Mouse (Mus musculus) heart, adult 2 months (tissue): ENCODE measurements around the gene Dtx1. TPM values are rescaled to one million over a fixed set of nuclear protein-coding genes. Genes with fewer than 3 reads are reported as not detected.
A peak's percentile ranks its signal among the peaks of the same experiment; 100 is the strongest.

ENCODE experiments used
- DNase-seq, 2 experiments: peaks; one replicate each; pipeline ENCODE4 v3.0.0; 2021
- H3K27ac ChIP-seq: fragments of 200-600 bp; 2 replicates; pipeline ENCODE4 v1.8.1; 2022
- H3K27me3 ChIP-seq: fragments of 200-500 bp; 2 replicates; pipeline ENCODE4 v1.6.1; 2012; ENCODE audit warnings: mild to moderate bottlenecking, low read length, inconsistent platforms, mixed read lengths; ENCODE audit not compliant: control insufficient read depth, insufficient read depth
- H3K36me3 ChIP-seq: fragments of 200-500 bp; 2 replicates; pipeline ENCODE4 v1.6.1; 2012; ENCODE audit warnings: low read length, inconsistent platforms; ENCODE audit not compliant: control insufficient read depth, insufficient read depth
- H3K4me1 ChIP-seq: fragments of 200-500 bp; 2 replicates; pipeline ENCODE4 v1.6.1; 2011; ENCODE audit warnings: low read length; ENCODE audit not compliant: control insufficient read depth, insufficient read depth
- H3K4me3 ChIP-seq: fragments of 200-600 bp; 2 replicates; pipeline ENCODE4 v1.8.1; 2022
- H3K79me2 ChIP-seq: fragments of 200-500 bp; replicated peaks from 2 replicates; pipeline ENCODE4 v1.6.1; 2012; ENCODE audit warnings: mild to moderate bottlenecking, inconsistent platforms, low read length, moderate library complexity, mixed read lengths; ENCODE audit not compliant: control insufficient read depth, insufficient read depth
- H3K9ac ChIP-seq: fragments of 200-500 bp; 2 replicates; pipeline ENCODE4 v1.6.1; 2012; ENCODE audit warnings: low read depth, mild to moderate bottlenecking, control low read depth, inconsistent platforms, low read length, mixed read lengths
- CTCF ChIP-seq: fragments of 200-600 bp; IDR thresholded peaks from 2 replicates; pipeline ENCODE4 v1.8.1; 2022; ENCODE audit warnings: antibody characterized with exemption, mild to moderate bottlenecking, moderate library complexity
- EP300 ChIP-seq: fragments of 200-500 bp; IDR thresholded peaks from 2 replicates; pipeline ENCODE4 v1.6.1; 2011; ENCODE audit warnings: low read depth, low read length, control low read depth; ENCODE audit not compliant: insufficient read depth
- POLR2A ChIP-seq: fragments of 200-500 bp; IDR thresholded peaks from 2 replicates; pipeline ENCODE4 v1.6.1; 2011; ENCODE audit warnings: mild to moderate bottlenecking, low read depth, low read length, control low read depth; ENCODE audit not compliant: insufficient read depth
- WGBS: fragments of 180-500 bp; shearing (Covaris S2); methylation state at CpG from one replicate; pipeline ENCODE4 v1.1.7; 2018; 5-methylcytosine and 5-hydroxymethylcytosine counted together
- intact Hi-C: fragments of 180-260 bp; cut with DNase I; formaldehyde crosslinking; loops from one replicate; pipeline ENCODE4 v1.15.1; 2025
- polyA plus RNA-seq: library from polyadenylated mRNA; depleted of rRNA; stranded (reverse); fragments of >200 nt; gene quantifications from 2 replicates; pipeline ENCODE4 v1.2.3, GENCODE M21; 2012
- total RNA-seq, 2 experiments: library from RNA; stranded (reverse); gene quantifications; 2 replicates each; pipeline ENCODE4 v1.2.3; 2021

The Dtx1 gene
- total and polyA plus RNA-seq, 3 experiments = 2.1 to 4.2 (median 2.7) TPM

DNA sequence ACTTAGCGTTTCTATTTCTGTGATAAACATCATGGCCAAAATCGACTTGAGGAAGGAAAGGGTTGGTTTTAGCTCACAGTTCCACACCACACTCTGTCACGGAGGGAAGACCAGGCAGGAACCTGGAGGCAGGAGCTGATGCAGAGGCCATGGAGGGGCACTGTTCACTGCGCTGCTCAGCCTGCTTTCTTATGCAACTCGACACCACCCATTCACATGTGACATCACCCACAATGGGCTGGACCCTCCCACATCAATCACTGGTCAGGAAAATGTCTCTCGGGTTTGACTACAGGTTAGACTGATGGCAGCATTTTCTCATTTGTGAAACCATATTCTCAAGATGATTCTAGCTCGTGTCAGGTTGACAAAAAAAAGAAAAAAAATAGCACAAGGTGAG, 9.3 kb upstream of the Dtx1 start:
- intact Hi-C loops = no loop called here
- TF ChIP-seq CTCF (no peak), EP300 (no peak), POLR2A (no peak)
- no peak overlapping the region for H3K4me3 ChIP-seq
- DNase-seq = no peak
- H3K79me2 ChIP-seq = no peaks in the 10 kb centered on the region
- 51% methylated on average over 7 of the region's 7 CpGs for WGBS
- no peaks in the 10 kb centered on the region for H3K27me3 ChIP-seq
- H3K4me1 ChIP-seq = no peaks in the 10 kb centered on the region
- H3K36me3 ChIP-seq = no peaks in the 10 kb centered on the region
- H3K9ac ChIP-seq = no peak overlapping the region
- H3K27ac ChIP-seq = no peak overlapping the region

DNA sequence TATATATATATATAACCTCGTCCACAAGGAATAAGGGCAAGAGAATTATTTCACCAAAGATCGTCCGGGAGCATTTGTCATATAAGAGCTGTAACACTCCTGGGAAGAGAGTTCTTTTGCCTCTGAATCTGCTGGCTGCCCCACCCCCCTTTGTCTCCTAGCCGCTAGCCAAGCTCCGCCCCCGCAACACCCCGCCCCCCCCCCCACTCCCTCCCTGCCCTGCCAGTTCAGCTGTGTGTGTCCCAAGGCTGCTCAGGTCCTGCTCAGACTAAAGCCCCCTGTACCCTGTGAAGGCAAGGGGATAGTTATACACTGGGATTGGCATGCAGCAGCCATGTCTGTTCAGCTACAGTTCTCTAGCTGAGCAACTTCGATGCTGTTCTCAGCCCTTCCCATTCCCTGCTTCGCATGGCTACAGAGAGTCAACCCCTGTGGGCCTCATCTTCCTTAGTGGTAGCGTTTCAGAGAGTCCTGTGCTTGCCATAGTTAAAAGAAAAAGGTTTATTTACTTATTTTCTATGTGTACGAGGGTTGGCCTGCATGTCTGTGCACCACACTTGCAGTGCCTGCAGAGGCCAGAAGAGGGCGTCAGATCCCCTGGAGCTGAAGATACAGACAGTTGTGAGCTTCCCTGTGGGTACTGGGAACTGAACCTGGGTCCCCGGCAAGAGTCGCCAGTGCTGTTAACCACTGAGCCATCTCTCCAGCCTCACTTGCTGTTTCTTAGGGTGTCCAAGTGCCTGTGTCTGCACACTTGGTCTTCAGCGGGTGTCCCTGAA, 7.1 kb upstream of the Dtx1 start:
- intact Hi-C loops = no loop called here
- no peak for TF ChIP-seq POLR2A
- no peak for TF ChIP-seq EP300
- no peak for TF ChIP-seq CTCF
- Histone ChIP-seq H3K79me2 (no peaks in the 10 kb centered on the region), H3K4me3 (no peak overlapping the region), H3K9ac (no peak overlapping the region), H3K4me1 (no peaks in the 10 kb centered on the region), H3K27ac (no peak overlapping the region), H3K36me3 (no peaks in the 10 kb centered on the region), H3K27me3 (no peaks in the 10 kb centered on the region)
- no peak for DNase-seq
- 54% methylated on average over 15 of the region's 15 CpGs for WGBS

DNA sequence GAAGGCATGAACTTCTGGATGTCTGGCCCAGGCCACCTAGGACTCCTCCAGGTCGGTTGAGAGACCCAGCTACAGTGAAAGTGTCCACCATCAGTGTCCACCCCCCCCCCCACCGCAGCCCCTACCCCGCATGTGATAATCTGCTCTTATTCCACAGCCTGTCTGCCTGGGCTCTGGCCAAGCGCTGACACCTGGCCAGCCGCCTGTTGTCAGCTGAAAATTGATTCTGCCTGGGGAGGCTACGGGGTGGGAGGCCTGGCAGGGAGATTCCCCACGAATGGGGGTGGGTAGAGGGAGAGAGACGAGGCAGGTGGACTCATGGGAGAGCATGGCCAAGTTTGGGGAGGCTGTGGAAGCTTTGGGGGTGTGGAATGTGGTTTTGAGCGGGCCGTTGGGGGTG, 5.4 kb upstream of the Dtx1 start:
- H3K27me3 ChIP-seq = peaks cover 3% of the 10 kb centered on the region
- H3K27ac ChIP-seq = no peak overlapping the region
- intact Hi-C loops = no loop called here
- no peaks in the 10 kb centered on the region for H3K4me1 ChIP-seq
- TF ChIP-seq POLR2A (no peak), CTCF (no peak), EP300 (no peak)
- 64% methylated on average over 10 of the region's 10 CpGs for WGBS
- H3K36me3 ChIP-seq = no peaks in the 10 kb centered on the region
- no peak overlapping the region for H3K9ac ChIP-seq
- H3K79me2 ChIP-seq = no peaks in the 10 kb centered on the region
- DNase-seq = no peak
- no peak overlapping the region for H3K4me3 ChIP-seq

DNA sequence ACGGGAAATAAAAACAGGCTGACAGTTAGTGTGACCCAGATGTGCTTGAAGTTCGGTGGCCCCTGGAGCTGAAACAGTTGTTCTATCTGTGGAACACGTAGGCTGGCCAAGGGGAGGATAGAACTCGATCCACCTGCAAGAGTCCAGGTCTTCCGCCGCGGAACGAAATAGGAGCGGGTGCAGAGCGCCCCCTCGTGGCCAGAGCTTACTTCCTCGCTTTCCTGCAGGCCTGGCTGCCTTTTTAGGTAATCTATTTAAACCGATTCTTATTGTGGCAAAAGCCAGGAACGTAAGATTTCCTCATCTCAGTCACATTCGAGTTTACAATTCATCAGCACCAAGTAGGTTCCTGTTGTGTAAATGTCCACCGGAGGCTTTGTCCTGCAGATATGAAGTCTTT, 2.6 kb upstream of the Dtx1 start:
- TF ChIP-seq CTCF (peak; percentile 88), POLR2A (no peak)
- H3K4me1 ChIP-seq = no peaks in the 10 kb centered on the region
- intact Hi-C loops = loop anchor here (2.0 kb wide), 2 partner anchors 34 to 96 kb away; no protein-coding TSS in a partner anchor
- peaks cover 20% of the 10 kb centered on the region for H3K27me3 ChIP-seq
- H3K79me2 ChIP-seq = no peaks in the 10 kb centered on the region
- WGBS = 5% methylated on average over 16 of the region's 16 CpGs
- DNase-seq = peak; percentile 53 to 71
- H3K4me3 ChIP-seq = no peak overlapping the region
- no peak overlapping the region for H3K27ac ChIP-seq
- H3K9ac ChIP-seq = no peak overlapping the region
- no peaks in the 10 kb centered on the region for H3K36me3 ChIP-seq

DNA sequence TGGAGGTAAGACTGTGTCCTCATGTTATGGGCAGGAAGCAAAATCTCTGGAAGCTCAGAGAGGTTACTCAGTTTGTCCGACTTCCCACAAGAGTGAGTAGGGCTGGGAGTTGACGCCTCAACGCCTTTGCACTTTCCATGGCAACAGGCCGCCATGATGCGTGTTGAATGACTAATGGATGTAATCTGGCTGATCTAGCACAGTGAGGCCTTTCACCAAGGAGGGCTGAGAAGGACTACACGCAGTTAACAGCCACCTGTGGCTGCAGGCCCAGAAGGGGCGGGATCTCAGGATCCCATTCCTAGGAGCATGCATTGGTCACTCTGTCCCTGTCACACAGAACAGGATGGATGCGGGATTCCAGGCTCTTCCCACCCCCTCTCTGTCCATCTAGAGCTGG, 994 bp upstream of the Dtx1 start:
- no peak for DNase-seq
- no peak overlapping the region for H3K27ac ChIP-seq
- WGBS = 72% methylated on average over 8 of the region's 8 CpGs
- no peaks in the 10 kb centered on the region for H3K79me2 ChIP-seq
- TF ChIP-seq POLR2A (no peak), CTCF (no peak), EP300 (no peak)
- peaks cover 20% of the 10 kb centered on the region for H3K27me3 ChIP-seq
- no peaks in the 10 kb centered on the region for H3K36me3 ChIP-seq
- no peak overlapping the region for H3K4me3 ChIP-seq
- intact Hi-C loops = no loop called here
- no peaks in the 10 kb centered on the region for H3K4me1 ChIP-seq
- no peak overlapping the region for H3K9ac ChIP-seq

DNA sequence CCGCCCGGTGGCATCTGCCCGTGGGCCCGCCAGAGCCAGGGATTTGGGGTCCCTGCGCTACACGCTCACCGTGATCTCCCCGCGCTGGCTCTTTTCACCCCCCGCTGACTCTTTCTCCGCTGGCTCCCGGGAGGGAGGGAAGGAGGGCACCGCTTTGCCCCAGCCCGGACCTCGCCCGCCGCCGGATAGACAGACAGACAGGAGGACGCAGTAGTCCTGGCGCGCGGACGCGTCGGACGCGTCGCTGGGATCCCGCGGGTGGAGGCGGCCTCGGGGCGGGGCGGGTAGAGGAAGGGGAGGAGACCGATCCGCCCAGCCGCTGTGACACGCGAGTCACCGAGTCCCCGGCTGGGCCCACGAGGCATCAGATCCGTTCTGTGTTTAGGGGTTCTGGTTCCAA, 311 bp downstream of the Dtx1 start:
- peak; percentile 58 to 61 for DNase-seq
- peak overlapping the region; percentile 57 for H3K9ac ChIP-seq
- no peak for TF ChIP-seq CTCF
- TF ChIP-seq POLR2A = no peak
- no peak for TF ChIP-seq EP300
- no peaks in the 10 kb centered on the region for H3K4me1 ChIP-seq
- H3K27ac ChIP-seq = no peak overlapping the region
- intact Hi-C loops = no loop called here
- no peaks in the 10 kb centered on the region for H3K79me2 ChIP-seq
- no peaks in the 10 kb centered on the region for H3K36me3 ChIP-seq
- 3% methylated on average over 43 of the region's 43 CpGs for whole genome bisulfite sequencing
- peaks cover 20% of the 10 kb centered on the region for H3K27me3 ChIP-seq
- H3K4me3 ChIP-seq = peak overlapping the region; percentile 34; the same call in 1 of the 2 replicates
